Mouse (Mus musculus): ENCODE measurements around the gene Rplp1. TPM values are rescaled to one million over a fixed set of nuclear protein-coding genes. Genes with fewer than 3 reads are reported as not detected.

Rplp1 gene
- total and polyA plus RNA-seq, 2 experiments = 1,606 to 6,066 TPM

GRCm38 (mm10) chr9:61889855-61890254 lies 24.5 kb downstream of the Rplp1 start:
- H3K27me3 ChIP-seq (ENCODE audit: control insufficient read depth, insufficient read depth, low read length) = no peaks in the 10 kb centered on the region
- WGBS = 81% methylated on average over 8 of the region's 8 CpGs
- TF ChIP-seq POLR2A (IDR thresholded peaks at IDR 0.05; ENCODE audit: extremely low read depth, insufficient read depth, low read length) (no peak), CTCF (IDR thresholded peaks at IDR 0.05; ENCODE audit: low read depth, low read length) (no peak)
- no peak overlapping the region for H3K4me3 ChIP-seq (ENCODE audit: insufficient read depth, low read depth, low read length)
- H3K9ac ChIP-seq (ENCODE audit: low read depth, low read length) = no peak overlapping the region
- H3K27ac ChIP-seq (replicated peaks; ENCODE audit: insufficient read depth, low read depth, low read length) = no peak overlapping the region
- no peaks in the 10 kb centered on the region for H3K36me3 ChIP-seq (ENCODE audit: control insufficient read depth, insufficient read depth, low read length)
- no peaks in the 10 kb centered on the region for H3K79me2 ChIP-seq (ENCODE audit: control insufficient read depth, insufficient read depth, low read length)
- DNase-seq (ENCODE audit: extremely low read depth, low read depth, low spot score) = no peak
- no peaks in the 10 kb centered on the region for H3K4me1 ChIP-seq (ENCODE audit: control insufficient read depth, insufficient read depth, low read length)

GRCm38 (mm10) chr9:61887661-61888379 lies 26.5 kb downstream of the Rplp1 start:
- H3K9ac ChIP-seq (ENCODE audit: low read depth, low read length) = no peak overlapping the region
- no peaks in the 10 kb centered on the region for H3K4me1 ChIP-seq (ENCODE audit: control insufficient read depth, insufficient read depth, low read length)
- no peaks in the 10 kb centered on the region for H3K79me2 ChIP-seq (ENCODE audit: control insufficient read depth, insufficient read depth, low read length)
- no peak overlapping the region for H3K27ac ChIP-seq (replicated peaks; ENCODE audit: insufficient read depth, low read depth, low read length)
- no peak for TF ChIP-seq CTCF (IDR thresholded peaks at IDR 0.05; ENCODE audit: low read depth, low read length)
- TF ChIP-seq POLR2A (IDR thresholded peaks at IDR 0.05; ENCODE audit: extremely low read depth, insufficient read depth, low read length) = no peak
- no peak for DNase-seq (ENCODE audit: extremely low read depth, low read depth, low spot score)
- H3K27me3 ChIP-seq (ENCODE audit: control insufficient read depth, insufficient read depth, low read length) = no peaks in the 10 kb centered on the region
- WGBS = 78% methylated on average over 11 of the region's 11 CpGs
- no peak overlapping the region for H3K4me3 ChIP-seq (ENCODE audit: insufficient read depth, low read depth, low read length)
- H3K36me3 ChIP-seq (ENCODE audit: control insufficient read depth, insufficient read depth, low read length) = no peaks in the 10 kb centered on the region

GRCm38 (mm10) chr9:61885964-61886363 lies 28.4 kb downstream of the Rplp1 start:
- no peak for DNase-seq (ENCODE audit: extremely low read depth, low read depth, low spot score)
- Histone ChIP-seq H3K9ac (ENCODE audit: low read depth, low read length) (no peak overlapping the region), H3K79me2 (ENCODE audit: control insufficient read depth, insufficient read depth, low read length) (no peaks in the 10 kb centered on the region), H3K36me3 (ENCODE audit: control insufficient read depth, insufficient read depth, low read length) (no peaks in the 10 kb centered on the region), H3K4me1 (ENCODE audit: control insufficient read depth, insufficient read depth, low read length) (no peaks in the 10 kb centered on the region), H3K4me3 (ENCODE audit: insufficient read depth, low read depth, low read length) (no peak overlapping the region), H3K27ac (replicated peaks; ENCODE audit: insufficient read depth, low read depth, low read length) (no peak overlapping the region), H3K27me3 (ENCODE audit: control insufficient read depth, insufficient read depth, low read length) (no peaks in the 10 kb centered on the region; the same call in 1 of the 2 replicates)
- 89% methylated on average over 7 of the region's 7 CpGs for WGBS
- no peak for TF ChIP-seq POLR2A (IDR thresholded peaks at IDR 0.05; ENCODE audit: extremely low read depth, insufficient read depth, low read length)
- no peak for TF ChIP-seq CTCF (IDR thresholded peaks at IDR 0.05; ENCODE audit: low read depth, low read length)

GRCm38 (mm10) chr9:61884936-61885335 lies 29.4 kb downstream of the Rplp1 start:
- H3K27me3 ChIP-seq (ENCODE audit: control insufficient read depth, insufficient read depth, low read length) = no peaks in the 10 kb centered on the region; the same call in 1 of the 2 replicates
- no peak for DNase-seq (ENCODE audit: extremely low read depth, low read depth, low spot score)
- TF ChIP-seq CTCF (IDR thresholded peaks at IDR 0.05; ENCODE audit: low read depth, low read length) = no peak
- TF ChIP-seq POLR2A (IDR thresholded peaks at IDR 0.05; ENCODE audit: extremely low read depth, insufficient read depth, low read length) = no peak
- no peak overlapping the region for H3K9ac ChIP-seq (ENCODE audit: low read depth, low read length)
- H3K27ac ChIP-seq (replicated peaks; ENCODE audit: insufficient read depth, low read depth, low read length) = no peak overlapping the region
- no peak overlapping the region for H3K4me3 ChIP-seq (ENCODE audit: insufficient read depth, low read depth, low read length)
- H3K36me3 ChIP-seq (ENCODE audit: control insufficient read depth, insufficient read depth, low read length) = no peaks in the 10 kb centered on the region
- no peaks in the 10 kb centered on the region for H3K79me2 ChIP-seq (ENCODE audit: control insufficient read depth, insufficient read depth, low read length)
- H3K4me1 ChIP-seq (ENCODE audit: control insufficient read depth, insufficient read depth, low read length) = no peaks in the 10 kb centered on the region
- WGBS = 43% methylated on average over 13 of the region's 13 CpGs

- DNase-seq (ENCODE audit: extremely low read depth, low read depth, low spot score) = no peak
- H3K4me1 ChIP-seq (ENCODE audit: control insufficient read depth, insufficient read depth, low read length) = no peaks in the 10 kb centered on the region
- H3K79me2 ChIP-seq (ENCODE audit: control insufficient read depth, insufficient read depth, low read length) = no peaks in the 10 kb centered on the region
- H3K36me3 ChIP-seq (ENCODE audit: control insufficient read depth, insufficient read depth, low read length) = no peaks in the 10 kb centered on the region
- H3K27me3 ChIP-seq (ENCODE audit: control insufficient read depth, insufficient read depth, low read length) = no peaks in the 10 kb centered on the region; the same call in 1 of the 2 replicates
- 90% methylated on average over 7 of the region's 7 CpGs for WGBS
- TF ChIP-seq CTCF (IDR thresholded peaks at IDR 0.05; ENCODE audit: low read depth, low read length) (no peak), POLR2A (IDR thresholded peaks at IDR 0.05; ENCODE audit: extremely low read depth, insufficient read depth, low read length) (no peak)
- no peak overlapping the region for H3K27ac ChIP-seq (replicated peaks; ENCODE audit: insufficient read depth, low read depth, low read length)
- no peak overlapping the region for H3K9ac ChIP-seq (ENCODE audit: low read depth, low read length)
- no peak overlapping the region for H3K4me3 ChIP-seq (ENCODE audit: insufficient read depth, low read depth, low read length)
Measured at GRCm38 (mm10) chr9:61884375-61884774, 30.0 kb downstream of the Rplp1 start.

- Histone ChIP-seq H3K9ac (ENCODE audit: low read depth, low read length) (no peak overlapping the region), H3K27ac (replicated peaks; ENCODE audit: insufficient read depth, low read depth, low read length) (no peak overlapping the region), H3K36me3 (ENCODE audit: control insufficient read depth, insufficient read depth, low read length) (no peaks in the 10 kb centered on the region), H3K4me1 (ENCODE audit: control insufficient read depth, insufficient read depth, low read length) (no peaks in the 10 kb centered on the region), H3K79me2 (ENCODE audit: control insufficient read depth, insufficient read depth, low read length) (no peaks in the 10 kb centered on the region), H3K4me3 (ENCODE audit: insufficient read depth, low read depth, low read length) (no peak overlapping the region), H3K27me3 (ENCODE audit: control insufficient read depth, insufficient read depth, low read length) (no peaks in the 10 kb centered on the region; the same call in 1 of the 2 replicates)
- no peak for DNase-seq (ENCODE audit: extremely low read depth, low read depth, low spot score)
- 81% methylated on average over 3 of the region's 3 CpGs for WGBS
- TF ChIP-seq POLR2A (IDR thresholded peaks at IDR 0.05; ENCODE audit: extremely low read depth, insufficient read depth, low read length) = no peak
- no peak for TF ChIP-seq CTCF (IDR thresholded peaks at IDR 0.05; ENCODE audit: low read depth, low read length)
Measured at GRCm38 (mm10) chr9:61882179-61882578, 32.2 kb downstream of the Rplp1 start.

All from liver, adult 2 months (tissue).